Mouse (Mus musculus) erythroid progenitor cell, adult 5-6 weeks (primary cell): ENCODE measurements around the gene Fosl1. TPM values are rescaled to one million over a fixed set of nuclear protein-coding genes. Genes with fewer than 3 reads are reported as not detected.
"Not testable (repeated sequence)": the region's sequence is repeated elsewhere in the genome, so short reads cannot be mapped to it uniquely, and the experiment has no call there.

Experiments
- ATAC-seq: replicated peaks from 2 replicates; pipeline ENCODE4 v1.8.0; 2016; ENCODE audit warnings: moderate number of reproducible peaks, mild to moderate bottlenecking, moderate TSS enrichment, inconsistent platforms; ENCODE audit not compliant: poor library complexity, low FRiP score, severe bottlenecking
- total RNA-seq, 2 experiments: library from RNA; stranded (forward) in 1 of 2; stranded (reverse) in 1 of 2; fragments of 150-400 nt in 1 of 2; fragments of 186-747, 209-891 nt in 1 of 2; gene quantifications; 2 replicates each; pipeline versions ENCODE4 v1.2.3 to v1.2.4; 2015 to 2017; ENCODE audit warnings: low replicate concordance in 2 of 2

Fosl1 gene
- total RNA-seq (2015; ENCODE audit: low replicate concordance) (not detected in 2 replicates), total RNA-seq (2017; ENCODE audit: low replicate concordance) (not detected in 2 replicates)

- ATAC-seq = peak; percentile 56; the same call in 1 of the 2 replicates
These were observed at the start of gene Fosl1 for GRCm38 (mm10) chr19:5447515-5448353. Gene Fosl1, plus strand, starts transcription at chr19:5447547.

GRCm38 (mm10) chr19:5401073-5401472, 46.3 kb upstream of the Fosl1 start:
- not testable (repeated sequence) for ATAC-seq

DNA sequence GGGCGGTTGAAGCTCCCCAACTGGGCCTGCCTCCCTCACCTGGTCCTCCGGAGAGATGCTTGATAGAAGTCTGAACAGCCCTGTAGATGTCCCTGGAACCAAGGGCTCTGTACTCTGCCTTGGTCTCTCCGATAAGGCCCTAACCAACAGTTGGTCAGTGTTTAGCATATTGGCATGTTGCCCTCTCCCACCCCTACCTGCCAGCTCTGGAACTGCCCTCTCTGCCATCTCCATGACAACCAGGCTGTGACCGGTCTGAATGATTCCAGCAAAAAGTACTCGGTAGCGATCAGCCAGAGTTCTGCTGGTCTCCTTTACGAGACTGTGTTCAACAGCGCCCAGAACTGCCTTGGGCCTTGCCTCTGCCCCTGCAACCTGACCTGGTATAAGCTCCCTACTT, 45.1 kb upstream of the Fosl1 start, which contains the start of gene Tsga10ip:
TSS of gene Tsga10ip (minus strand) at position 234 of the 400 bp plus-strand sequence.
- ATAC-seq = no peak

DNA sequence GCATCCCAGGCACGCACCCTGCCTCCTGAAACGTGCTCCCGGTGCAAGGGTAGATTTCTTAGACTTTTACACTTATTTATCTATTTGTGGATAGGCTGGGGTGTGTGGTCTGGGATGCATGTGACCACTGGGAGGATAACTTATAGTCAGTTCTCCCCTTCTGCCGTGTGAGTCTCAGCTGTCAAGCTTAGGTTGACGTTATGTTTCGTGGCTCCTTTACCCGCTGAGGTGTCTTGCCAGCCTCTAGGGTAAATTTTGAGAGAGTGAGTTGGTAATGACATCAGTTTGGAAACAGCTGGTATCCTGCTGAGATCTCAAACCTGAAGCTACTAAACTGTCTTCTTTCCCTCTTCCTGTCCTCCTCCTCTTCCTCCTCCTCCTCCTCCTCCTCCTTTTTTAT, 41.4 kb upstream of the Fosl1 start:
- peak; percentile 47 for ATAC-seq

GRCm38 (mm10) chr19:5406531-5407126, 40.7 kb upstream of the Fosl1 start:
- peak; percentile 72 for ATAC-seq

DNA sequence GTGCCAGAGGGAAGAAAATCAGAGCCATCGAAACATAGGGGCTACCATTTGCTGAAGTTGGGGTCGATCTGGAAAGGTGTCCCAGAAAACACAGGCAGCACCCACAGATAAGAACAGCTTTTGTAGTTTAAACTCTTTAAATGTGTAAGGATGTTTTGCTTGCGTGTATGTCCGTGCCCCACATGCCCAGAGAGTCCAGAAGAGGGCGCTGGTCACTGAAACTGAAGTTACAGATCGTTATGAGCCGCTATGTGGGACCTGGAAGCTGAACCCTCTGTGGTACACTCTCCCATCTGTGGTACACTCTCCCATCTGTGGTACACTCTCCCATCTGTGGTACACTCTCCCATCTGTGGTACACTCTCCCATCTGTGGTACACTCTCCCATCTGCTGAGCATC, 40.2 kb upstream of the Fosl1 start:
- peak; percentile 82 for ATAC-seq

GRCm38 (mm10) chr19:5408057-5409001, 39.0 kb upstream of the Fosl1 start:
- no peak for ATAC-seq

GRCm38 (mm10) chr19:5409068-5409467, 38.3 kb upstream of the Fosl1 start:
- no peak for ATAC-seq

GRCm38 (mm10) chr19:5410641-5411040, 36.7 kb upstream of the Fosl1 start:
- ATAC-seq = no peak

DNA sequence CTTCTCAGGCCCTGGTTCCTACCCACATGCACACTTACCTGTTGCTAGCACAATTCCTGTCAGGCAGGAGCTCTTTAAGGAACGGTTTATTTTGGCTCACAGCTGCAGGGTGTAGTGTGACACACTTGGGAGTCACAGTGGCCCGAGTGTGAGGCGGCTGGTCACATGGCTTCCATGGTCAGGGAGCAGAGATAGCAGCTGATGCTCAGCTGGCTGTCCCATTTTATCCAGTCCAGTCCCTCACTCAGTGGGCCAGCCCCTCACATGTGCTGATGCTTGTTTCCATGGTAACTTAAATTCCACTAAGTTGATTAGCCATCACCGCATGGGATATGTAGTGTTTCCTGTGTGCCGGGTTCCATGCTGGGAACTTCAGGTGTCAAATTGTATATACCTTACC, 35.4 kb upstream of the Fosl1 start:
- no peak for ATAC-seq

GRCm38 (mm10) chr19:5413840-5414239, 33.5 kb upstream of the Fosl1 start:
- no peak for ATAC-seq

DNA sequence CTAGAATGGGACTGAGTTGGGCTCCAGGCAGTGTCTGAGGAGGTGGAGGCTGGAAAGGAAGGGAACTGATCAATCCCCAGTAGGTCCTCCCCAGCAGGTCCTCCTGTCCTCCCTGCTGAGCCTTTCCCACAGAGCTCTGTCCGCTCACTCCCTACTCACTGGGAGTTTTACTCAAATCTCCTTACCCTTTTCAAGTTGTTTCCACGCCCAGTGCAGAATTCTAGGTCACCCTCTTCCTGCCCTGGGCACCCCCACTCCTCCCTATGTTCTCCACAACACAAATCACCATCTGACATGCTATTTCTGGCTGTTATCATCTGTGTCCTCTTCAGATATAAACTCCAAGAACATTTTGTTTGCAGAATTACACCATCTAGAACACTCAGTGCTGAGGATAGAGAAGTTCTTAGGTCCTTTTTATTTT, 32.8 kb upstream of the Fosl1 start:
- no peak for ATAC-seq

GRCm38 (mm10) chr19:5418750-5419466, 28.4 kb upstream of the Fosl1 start:
- no peak for ATAC-seq

DNA sequence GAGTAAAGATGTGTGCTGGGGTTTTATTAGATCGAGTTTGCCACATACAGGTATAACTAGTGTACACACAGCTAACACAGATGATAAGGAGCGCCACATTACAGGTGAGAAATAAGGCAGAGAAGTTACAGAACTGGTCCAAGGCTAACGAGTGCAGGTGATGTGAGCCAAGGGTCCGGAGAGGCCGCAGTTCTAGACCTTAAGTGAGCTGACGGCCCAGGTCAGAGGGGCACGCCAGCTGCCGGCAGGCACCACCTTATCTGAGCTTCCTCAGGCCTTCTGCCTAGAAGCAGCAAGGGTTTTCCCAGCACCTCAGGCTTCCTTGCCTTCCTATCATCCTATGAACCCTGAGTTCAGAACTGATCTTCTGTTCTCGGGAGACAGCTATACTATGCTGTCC, 27.7 kb upstream of the Fosl1 start:
- no peak for ATAC-seq

GRCm38 (mm10) chr19:5420579-5420978, 26.8 kb upstream of the Fosl1 start:
- ATAC-seq = no peak

DNA sequence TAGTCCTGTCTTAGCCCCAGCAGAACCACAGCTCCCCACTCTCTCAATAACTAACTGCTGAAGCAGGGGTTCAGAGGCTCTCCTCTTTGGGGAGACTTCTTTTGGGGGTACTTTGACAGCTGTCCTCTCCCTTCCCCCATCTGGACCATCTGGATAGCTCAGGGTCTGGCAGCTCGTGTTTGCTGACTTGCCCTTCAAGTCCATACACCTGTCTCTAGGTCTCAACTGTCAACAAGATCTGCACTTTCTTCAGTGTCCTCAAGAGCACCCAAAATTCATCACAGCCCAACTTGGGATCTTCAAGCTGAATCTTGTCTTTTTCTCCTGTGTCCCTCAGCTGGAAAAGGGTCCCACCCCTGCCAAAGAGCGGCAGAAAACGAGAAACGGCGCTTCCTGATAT, 25.6 kb upstream of the Fosl1 start:
- no peak for ATAC-seq

DNA sequence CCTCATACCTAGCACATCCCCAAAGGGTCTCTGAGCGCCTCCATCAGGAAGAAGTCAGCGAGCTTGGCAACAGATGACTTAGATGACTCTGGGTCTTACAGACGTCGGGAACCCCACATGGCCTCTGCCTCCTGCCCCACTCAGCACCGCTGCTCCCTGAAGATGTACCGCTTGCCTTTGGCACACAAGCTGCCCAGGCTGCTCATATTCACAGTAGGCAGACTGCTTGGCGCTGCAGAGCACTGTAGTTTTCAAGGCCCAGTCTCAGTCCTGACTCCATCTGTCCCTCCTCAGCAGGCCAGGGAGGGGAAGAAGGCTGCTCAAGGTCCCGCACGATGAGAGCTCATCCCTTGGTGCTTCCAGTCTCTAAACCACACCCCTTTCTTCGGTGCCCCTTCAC, 25.1 kb upstream of the Fosl1 start:
- ATAC-seq = no peak

DNA sequence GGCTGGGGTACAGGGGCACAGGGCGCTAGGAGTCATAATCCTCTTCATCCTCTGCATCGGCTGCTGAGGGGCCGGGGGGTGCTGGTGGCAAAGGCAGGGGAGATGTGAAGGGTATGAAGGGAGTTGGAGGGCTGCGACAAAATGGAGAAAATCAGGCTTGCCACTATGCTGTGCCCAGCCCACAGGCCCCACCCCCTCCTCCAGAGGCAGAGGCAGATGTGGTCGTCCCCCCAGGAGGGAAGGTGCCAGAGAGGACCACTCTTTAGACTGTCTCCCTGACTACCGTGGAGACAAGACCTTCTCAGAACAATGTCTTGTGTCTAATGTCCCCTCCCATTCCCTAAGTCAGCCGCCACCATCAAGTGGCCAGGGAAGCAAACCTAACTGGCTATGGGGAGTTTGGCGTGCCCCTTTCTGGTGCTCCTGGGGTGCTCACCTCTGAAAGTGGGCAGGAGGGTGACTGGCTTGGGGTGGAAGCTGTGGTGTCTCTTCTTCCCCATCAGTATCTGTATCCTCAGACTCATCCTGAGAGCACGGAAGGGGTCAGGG, 24.4 kb upstream of the Fosl1 start:
- no peak for ATAC-seq

DNA sequence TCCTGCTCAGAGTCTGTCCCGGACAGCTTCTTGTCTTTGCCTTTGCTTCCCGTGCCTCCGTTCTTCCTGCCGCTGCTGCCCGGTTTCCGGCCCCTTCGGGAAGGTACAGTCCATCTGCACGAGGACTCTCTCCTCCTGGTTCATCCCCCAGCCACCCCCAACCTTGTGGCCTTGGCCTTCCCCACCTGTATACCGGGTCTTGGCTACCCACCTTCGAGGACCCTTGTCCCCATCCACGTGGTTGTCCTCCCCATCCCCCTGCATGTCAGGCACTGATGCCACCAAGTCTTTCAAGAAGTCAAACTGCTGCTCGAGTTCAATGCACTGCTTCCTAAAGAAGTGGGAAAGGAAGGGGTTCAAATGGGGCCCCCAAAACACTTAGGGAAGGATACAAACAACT, 23.8 kb upstream of the Fosl1 start:
- no peak for ATAC-seq
